21 mouse cellular contexts compared by ENCODE assay signal in genomic region chr3:133331184-133331866, GRCm38 (mm10). TPM values are rescaled to one million over a fixed set of nuclear protein-coding genes. Genes with fewer than 3 reads are reported as not detected.
DNase-seq lines count a peak whose midpoint lies in the region; ATAC-seq and TF ChIP-seq lines count a peak whose summit lies in the region.
"Had no signal": no experiment of that assay in that cellular context is flagged by ENCODE, and none has a peak within 500 bp of the region (broad histone marks: within the 10 kb centered on the region; RNA-seq: fewer than 3 reads in every experiment).

No protein-coding gene starts in this region.

- DNase-seq in heart, adult 11 months: peak; percentile 74
- DNase-seq in heart, adult 18-20 months: no peak
- peak; percentile 70 for DNase-seq in lung, embryonic 14.5 days
- no peak for DNase-seq in lung, postnatal 25 days (ENCODE audit: low spot score)
- peak; percentile 61 for DNase-seq in CH12.LX (ENCODE audit: extremely low read depth)
- no peak for DNase-seq in right cerebral cortex, postnatal 14 days
- no peak for DNase-seq in spleen, postnatal 36 days (ENCODE audit: low spot score in 2 of 2)
- DNase-seq: adrenal gland, postnatal 14 days; cerebellum, adult 11 months; cerebellum, postnatal 10 days; gastrocnemius, postnatal 10 days; heart, adult 2 months; heart, postnatal 4 days; kidney, adult 11 months; kidney, postnatal 4 days had no signal

- ATAC-seq in lung, embryonic 14.5 days (ENCODE audit: insufficient read depth): peak; percentile 36; the same call in 1 of the 2 replicates
- peak; percentile 48; the same call in 1 of the 2 replicates for ATAC-seq in hindbrain, embryonic 15.5 days (ENCODE audit: low FRiP score, low read depth)
- ATAC-seq: lung, postnatal 0 days had no signal

- in situ Hi-C loops in CH12.LX (cut with MboI; ENCODE audit: low pct_ligation_motif_present, low pct_unique_long_range_greater_than_20kb, low sequenced_read_pairs): loop anchor here (10.0 to 25.0 kb wide), 4 partner anchors 53 to 481 kb away; no protein-coding TSS in a partner anchor

- 39% methylated on average over 15 of the region's 15 CpGs for WGBS in lung, embryonic 14.5 days
- 62% methylated on average over 15 of the region's 15 CpGs for WGBS in hindbrain, embryonic 15.5 days

- peak overlapping the region; percentile 51; the same call in 1 of the 2 replicates for H3K27ac ChIP-seq in lung, embryonic 14.5 days (ENCODE audit: low read depth)
- peak overlapping the region; percentile 63 for H3K27ac ChIP-seq in CH12.LX (ENCODE audit: insufficient read depth, low read depth)
- H3K27ac ChIP-seq in hindbrain, embryonic 15.5 days (replicated peaks): no peak overlapping the region
- H3K27ac ChIP-seq: embryonic facial prominence, embryonic 10.5 days; forebrain, embryonic 12.5 days; heart, adult 2 months; heart, embryonic 15.5 days had no signal

- no peak for TF ChIP-seq CTCF in lung, embryonic 14.5 days (IDR thresholded peaks at IDR 0.05; ENCODE audit: low read depth)
- no peak for TF ChIP-seq CTCF in CH12.LX (conservative IDR thresholded peaks at IDR 0.05 in 1 of 2, IDR thresholded peaks at IDR 0.05 in 1 of 2; ENCODE audit: low read depth in 2 of 2, low read length in 2 of 2)

- 0 out of 2 replicates have a peak, but pooled peaks cover 4% of the 10 kb centered on the region for H3K36me3 ChIP-seq in lung, embryonic 14.5 days (ENCODE audit: insufficient read depth)
- peaks cover 8 to 38% of the 10 kb centered on the region in 2 experiments for H3K36me3 ChIP-seq in CH12.LX (replicated peaks in 1 of 2; ENCODE audit: control insufficient read depth in 1 of 2, insufficient read depth in 1 of 2, low read length in 1 of 2)
- no peaks in the 10 kb centered on the region for H3K36me3 ChIP-seq in hindbrain, embryonic 15.5 days
- H3K36me3 ChIP-seq: forebrain, embryonic 12.5 days had no signal

- H3K79me2 ChIP-seq in CH12.LX (replicated peaks; ENCODE audit: control insufficient read depth, extremely low read depth, insufficient read depth, poor library complexity, severe bottlenecking): no peaks in the 10 kb centered on the region

- H3K9ac ChIP-seq in lung, embryonic 14.5 days: no peak overlapping the region
- no peak overlapping the region for H3K9ac ChIP-seq in CH12.LX (ENCODE audit: insufficient read depth, low read depth)
- no peak overlapping the region for H3K9ac ChIP-seq in hindbrain, embryonic 15.5 days
- H3K9ac ChIP-seq: forebrain, embryonic 12.5 days; heart, embryonic 15.5 days had no signal

- no peak; the same call in 1 of the 2 replicates for TF ChIP-seq EP300 in CH12.LX (IDR thresholded peaks at IDR 0.05; ENCODE audit: low read length)

- TF ChIP-seq POLR2A in CH12.LX (IDR thresholded peaks at IDR 0.05; ENCODE audit: low read depth, low read length): no peak

- H3K4me1 ChIP-seq in lung, embryonic 14.5 days (ENCODE audit: insufficient read depth): no peaks in the 10 kb centered on the region
- peaks cover 31 to 78% of the 10 kb centered on the region in 2 experiments for H3K4me1 ChIP-seq in CH12.LX (ENCODE audit: control insufficient read depth in 1 of 2, insufficient read depth in 2 of 2)
- H3K4me1 ChIP-seq in hindbrain, embryonic 15.5 days (replicated peaks): no peaks in the 10 kb centered on the region
- H3K4me1 ChIP-seq: forebrain, embryonic 12.5 days had no signal

- no peak overlapping the region for H3K4me2 ChIP-seq in lung, embryonic 14.5 days
- H3K4me2 ChIP-seq in CH12.LX (ENCODE audit: insufficient read depth, low read depth, poor library complexity, severe bottlenecking): peak overlapping the region; percentile 97
- H3K4me2 ChIP-seq in hindbrain, embryonic 15.5 days: no peak overlapping the region
- H3K4me2 ChIP-seq: forebrain, embryonic 12.5 days; heart, embryonic 15.5 days; liver, embryonic 11.5 days had no signal

- no peaks in the 10 kb centered on the region for H3K9me3 ChIP-seq in lung, embryonic 14.5 days (ENCODE audit: low read depth, low read length)
- H3K9me3 ChIP-seq in CH12.LX (replicated peaks; ENCODE audit: low read length): no peaks in the 10 kb centered on the region
- H3K9me3 ChIP-seq in hindbrain, embryonic 15.5 days: no peaks in the 10 kb centered on the region
- H3K9me3 ChIP-seq: embryonic facial prominence, embryonic 10.5 days; forebrain, embryonic 12.5 days; heart, embryonic 15.5 days had no signal

- H3K27me3 ChIP-seq in lung, embryonic 14.5 days (ENCODE audit: insufficient read depth, low read length): no peaks in the 10 kb centered on the region
- H3K27me3 ChIP-seq in CH12.LX (replicated peaks): no peaks in the 10 kb centered on the region
- no peaks in the 10 kb centered on the region for H3K27me3 ChIP-seq in hindbrain, embryonic 15.5 days
- H3K27me3 ChIP-seq: forebrain, embryonic 12.5 days; heart, embryonic 15.5 days had no signal

- dilution Hi-C loops in CH12.LX (cut with MboI; ENCODE audit: extremely low pct_ligation_motif_present, extremely low pct_unique_long_range_greater_than_20kb, low sequenced_read_pairs): no loop called here

- no peak overlapping the region for H3K4me3 ChIP-seq in lung, embryonic 14.5 days (ENCODE audit: low read depth, low read length)
- peak overlapping the region in 1 of 3 experiments; percentile 22 for H3K4me3 ChIP-seq in CH12.LX (replicated peaks in 1 of 3; ENCODE audit: low read depth in 2 of 3, low read length in 2 of 3, poor library complexity in 1 of 3)
- H3K4me3 ChIP-seq in hindbrain, embryonic 15.5 days: no peak overlapping the region
- H3K4me3 ChIP-seq: embryonic facial prominence, embryonic 10.5 days; forebrain, embryonic 12.5 days; heart, adult 2 months; heart, embryonic 15.5 days had no signal

- no peak for TF ChIP-seq RAD21 in CH12.LX (IDR thresholded peaks at IDR 0.05; ENCODE audit: low read depth, low read length)

TF ChIP-seq in CH12.LX, 34 proteins besides CTCF, POLR2A, EP300 and RAD21:
- peak; percentile 74; the same call in 1 of the 2 replicates for TF ChIP-seq MAX (IDR thresholded peaks at IDR 0.05; ENCODE audit: low read length)
- no peak for TF ChIP-seq JUND (conservative IDR thresholded peaks at IDR 0.05; ENCODE audit: low read depth, low read length)
- no peak for TF ChIP-seq MAZ (IDR thresholded peaks at IDR 0.05; ENCODE audit: low read depth, low read length)
- TF ChIP-seq BHLHE40 (IDR thresholded peaks at IDR 0.05; ENCODE audit: low read depth, low read length): peak; percentile 69; the same call in 1 of the 2 replicates
- 0 out of 2 replicates have a peak, but pooled peaks have one; percentile 1 for TF ChIP-seq IRF4 (IDR thresholded peaks at IDR 0.05; ENCODE audit: low read depth, low read length)
- no peak for TF ChIP-seq USF2 (conservative IDR thresholded peaks at IDR 0.05; ENCODE audit: low read depth, low read length)
- no peak for TF ChIP-seq KAT2A (IDR thresholded peaks at IDR 0.05; ENCODE audit: insufficient replicate concordance, low read length)

RNA-seq across cellular contexts. Expression of gene Ppa2, which starts 21.4 kb away (rescaled TPM):
- 100 to 1,000 TPM; 150 to 157 TPM for total RNA-seq in heart, adult 18-20 months (2021)
- polyA plus RNA-seq in lung, embryonic 14.5 days (2014; fragmentation: Nextera tagmentation; extraction: Ambion mirVana): 109 TPM in 2 replicates
- 129 and 132 TPM in 2 replicates for total RNA-seq in CH12.LX (2012; rRNA removed)
- total RNA-seq in CH12.LX (2014; rRNA removed): 119 and 145 TPM in 2 replicates
- 98.3 and 101 TPM in 2 replicates for polyA plus RNA-seq in CH12.LX (2012; ENCODE audit: insufficient read length, low read depth)
- polyA plus RNA-seq in hindbrain, embryonic 15.5 days (2015; fragmentation: Nextera tagmentation; extraction: Ambion mirVana): 80.1 and 80.6 TPM in 2 replicates

Comparison
In these comparisons a context has a peak if more than half of its experiments do, and no peak if none do; other contexts are left out.
1. DNase-seq: peak in heart, adult 11 months (single experiment), lung, embryonic 14.5 days (single experiment) and CH12.LX (single experiment); none in heart, adult 18-20 months (0 of 2), lung, postnatal 25 days (single experiment), right cerebral cortex, postnatal 14 days (single experiment) and spleen, postnatal 36 days (0 of 2).